Mouse (Mus musculus) kidney, postnatal 0 days (tissue): ENCODE data around the gene Zap70. TPM values are rescaled to one million over a fixed set of nuclear protein-coding genes. Genes with fewer than 3 reads are reported as not detected.

Experiments
- ATAC-seq: fragments of 200-750 bp; cut with Nextera tagmentation; replicated peaks from 2 replicates; pipeline ENCODE4 v1.8.0; 2017; ENCODE audit warnings: low read depth, moderate number of reproducible peaks, moderate TSS enrichment, moderate library complexity; ENCODE audit not compliant: low FRiP score
- DNase-seq: peaks from one replicate; pipeline ENCODE4 v3.0.0-alpha.2; 2016; ENCODE audit warnings: low spot score
- H3K27ac ChIP-seq: fragments of 300-500 bp; sonication (generic); 2 replicates; pipeline ENCODE4 v1.5.1; 2014; ENCODE audit warnings: mild to moderate bottlenecking
- H3K27me3 ChIP-seq: fragments of 300-500 bp; sonication (generic); 2 replicates; pipeline ENCODE4 v1.6.1; 2014; ENCODE audit warnings: low read length, mixed read lengths; ENCODE audit not compliant: insufficient read depth
- H3K36me3 ChIP-seq: fragments of 300-500 bp; sonication (generic); 2 replicates; pipeline ENCODE4 v1.6.1; 2014; ENCODE audit warnings: low read length, mixed read lengths; ENCODE audit not compliant: insufficient read depth
- H3K4me1 ChIP-seq: fragments of 300-500 bp; sonication (generic); replicated peaks from 2 replicates; pipeline ENCODE4 v1.6.1; 2014; ENCODE audit warnings: antibody characterized with exemption, low read length, mixed read lengths; ENCODE audit not compliant: insufficient read depth
- H3K4me2 ChIP-seq: fragments of 300-500 bp; sonication (generic); 2 replicates; pipeline ENCODE4 v1.6.1; 2014; ENCODE audit warnings: mild to moderate bottlenecking, low read length, moderate library complexity, mixed read lengths
- H3K4me3 ChIP-seq: fragments of 300-500 bp; sonication (generic); replicated peaks from 2 replicates; pipeline ENCODE4 v1.5.1; 2014; ENCODE audit warnings: low read depth, low read length
- H3K9ac ChIP-seq: fragments of 300-500 bp; sonication (generic); 2 replicates; pipeline ENCODE4 v1.6.1; 2014; ENCODE audit warnings: low read depth, low read length
- H3K9me3 ChIP-seq: fragments of 300-500 bp; sonication (generic); replicated peaks from 2 replicates; pipeline ENCODE4 v1.6.1; 2016; ENCODE audit warnings: low read length, inconsistent platforms, mixed read lengths
- CTCF ChIP-seq: IDR thresholded peaks from 2 replicates; pipeline ENCODE4 v1.5.1; 2016; ENCODE audit warnings: antibody characterized with exemption, low read depth, mild to moderate bottlenecking, moderate library complexity
- WGBS: fragments of 180-500 bp; shearing (Covaris S2); extraction: QIAGEN DNeasy Blood & Tissue Kit; methylation state at CpG from one replicate; pipeline ENCODE4 v1.1.7; 2014; 5-methylcytosine and 5-hydroxymethylcytosine counted together
- polyA plus RNA-seq: library from polyadenylated mRNA; unstranded; fragments of >200 nt; fragmentation: Nextera tagmentation; extraction: Ambion mirVana; gene quantifications from 2 replicates; pipeline ENCODE4 v1.2.1, GENCODE M21; 2015

The Zap70 gene
- polyA plus RNA-seq, 1 experiment from 2014 or later: 0.51 TPM

- DNase-seq (no peak), ATAC-seq (0 out of 2 replicates have a peak, but pooled peaks have one; percentile 23)
- Histone ChIP-seq H3K4me3 (peak overlapping the region; percentile 24), H3K4me1 (no peaks in the 10 kb centered on the region), H3K36me3 (no peaks in the 10 kb centered on the region), H3K9me3 (no peaks in the 10 kb centered on the region), H3K27ac (no peak overlapping the region), H3K4me2 (peak overlapping the region; percentile 47), H3K27me3 (no peaks in the 10 kb centered on the region), H3K9ac (no peak overlapping the region)
- TF ChIP-seq CTCF: no peak
- WGBS: 21% methylated on average over 27 of the region's 27 CpGs
Observed at GRCm38 (mm10) chr1:36770998-36771397, 9.4 kb downstream of the Zap70 start.

GRCm38 (mm10) chr1:36772198-36772934 lies 10.8 kb downstream of the Zap70 start:
- no peak overlapping the region for H3K9ac ChIP-seq
- no peaks in the 10 kb centered on the region for H3K27me3 ChIP-seq
- WGBS: 79% methylated on average over 9 of the region's 9 CpGs
- no peaks in the 10 kb centered on the region for H3K9me3 ChIP-seq
- no peak for TF ChIP-seq CTCF
- H3K27ac ChIP-seq: no peak overlapping the region
- ATAC-seq (no peak), DNase-seq (no peak)
- H3K4me3 ChIP-seq: no peak overlapping the region
- no peaks in the 10 kb centered on the region for H3K4me1 ChIP-seq
- no peaks in the 10 kb centered on the region for H3K36me3 ChIP-seq
- H3K4me2 ChIP-seq: no peak overlapping the region

- 0 out of 2 replicates have a peak, but pooled peaks cover 4% of the 10 kb centered on the region for H3K4me1 ChIP-seq
- no peaks in the 10 kb centered on the region for H3K9me3 ChIP-seq
- H3K4me2 ChIP-seq: no peak overlapping the region
- 82% methylated on average over 13 of the region's 13 CpGs for WGBS
- no peak overlapping the region for H3K27ac ChIP-seq
- H3K4me3 ChIP-seq: no peak overlapping the region
- ATAC-seq: no peak
- no peaks in the 10 kb centered on the region for H3K27me3 ChIP-seq
- DNase-seq: no peak
- no peaks in the 10 kb centered on the region for H3K36me3 ChIP-seq
- H3K9ac ChIP-seq: no peak overlapping the region
- TF ChIP-seq CTCF: no peak
Observed at GRCm38 (mm10) chr1:36780793-36781192, 19.2 kb downstream of the Zap70 start.

- H3K27me3 ChIP-seq: no peaks in the 10 kb centered on the region
- no peak overlapping the region for H3K4me2 ChIP-seq
- no peak overlapping the region for H3K4me3 ChIP-seq
- no peak overlapping the region for H3K27ac ChIP-seq
- H3K9me3 ChIP-seq: no peaks in the 10 kb centered on the region
- 76% methylated on average over 11 of the region's 11 CpGs for WGBS
- DNase-seq (no peak), ATAC-seq (no peak)
- no peak for TF ChIP-seq CTCF
- H3K9ac ChIP-seq: no peak overlapping the region
- H3K36me3 ChIP-seq: no peaks in the 10 kb centered on the region
- 0 out of 2 replicates have a peak, but pooled peaks cover 4% of the 10 kb centered on the region for H3K4me1 ChIP-seq
Observed at GRCm38 (mm10) chr1:36782476-36782875, 20.9 kb downstream of the Zap70 start.

- Histone ChIP-seq H3K4me3 (peak overlapping the region; percentile 41), H3K27me3 (no peaks in the 10 kb centered on the region), H3K9me3 (no peaks in the 10 kb centered on the region), H3K4me1 (0 out of 2 replicates have a peak, but pooled peaks cover 4% of the 10 kb centered on the region), H3K4me2 (peak overlapping the region; percentile 96), H3K27ac (no peak overlapping the region), H3K36me3 (no peaks in the 10 kb centered on the region), H3K9ac (peak overlapping the region; percentile 49)
- peak; percentile 41 for ATAC-seq
- DNase-seq: peak; percentile 85
- peak; percentile 88 for TF ChIP-seq CTCF
- 3% methylated on average over 20 of the region's 20 CpGs for WGBS
Observed at GRCm38 (mm10) chr1:36784365-36785134, 23.0 kb downstream of the Zap70 start.

- Histone ChIP-seq H3K9me3 (no peaks in the 10 kb centered on the region), H3K9ac (peak overlapping the region; percentile 49), H3K36me3 (no peaks in the 10 kb centered on the region), H3K27me3 (no peaks in the 10 kb centered on the region), H3K4me3 (peak overlapping the region; percentile 41), H3K27ac (no peak overlapping the region), H3K4me1 (0 out of 2 replicates have a peak, but pooled peaks cover 4% of the 10 kb centered on the region), H3K4me2 (peak overlapping the region; percentile 96)
- ATAC-seq (no peak), DNase-seq (peak; percentile 40)
- under 1% methylated on average over 16 of the region's 16 CpGs for WGBS
- peak; percentile 31; the same call in 1 of the 2 replicates for TF ChIP-seq CTCF
Observed at GRCm38 (mm10) chr1:36785238-36785641, 23.6 kb downstream of the Zap70 start.
